Comparison of ENCODE assay signal across 13 mouse cellular contexts in genomic region chr12:44993391-44993790, GRCm38 (mm10).
DNase-seq lines count a peak whose midpoint lies in the region; ATAC-seq lines count a peak whose summit lies in the region.
"Had no signal": no experiment of that assay in that cellular context is flagged by ENCODE, and none has a peak within 500 bp of the region (broad histone marks: within the 10 kb centered on the region; RNA-seq: fewer than 3 reads in every experiment).

No protein-coding gene starts in this region.

- DNase-seq in gastrocnemius, adult 8-10 months (ENCODE audit: low spot score in 2 of 2): peak; percentile 3 to 9
- DNase-seq in gastrocnemius, postnatal 36 days: no peak
- peak; percentile 84 for DNase-seq in brain, adult 2 months (ENCODE audit: low read depth, low spot score)
- DNase-seq in layer of hippocampus, adult 11-12 months (ENCODE audit: low spot score): peak; percentile 78
- DNase-seq in ovary, adult 18-20 months (ENCODE audit: low spot score): no peak
- no peak for DNase-seq in spleen, postnatal 4 days (ENCODE audit: low spot score in 2 of 2)
- DNase-seq: kidney, adult 9 months; liver had no signal

- H3K27ac ChIP-seq in lung, embryonic 16.5 days (ENCODE audit: low read length): no peak overlapping the region
- H3K27ac ChIP-seq: embryonic facial prominence, embryonic 12.5 days; midbrain, embryonic 15.5 days; stomach, embryonic 15.5 days had no signal

- no peaks in the 10 kb centered on the region for H3K9me3 ChIP-seq in lung, embryonic 16.5 days (ENCODE audit: control insufficient read depth, low read length)
- H3K9me3 ChIP-seq: embryonic facial prominence, embryonic 12.5 days; midbrain, embryonic 15.5 days; stomach, embryonic 15.5 days had no signal

- no peak overlapping the region for H3K9ac ChIP-seq in lung, embryonic 16.5 days (ENCODE audit: low read length)
- H3K9ac ChIP-seq: embryonic facial prominence, embryonic 12.5 days; midbrain, embryonic 15.5 days; stomach, embryonic 15.5 days had no signal

- H3K4me1 ChIP-seq in lung, embryonic 16.5 days (replicated peaks; ENCODE audit: control insufficient read depth, insufficient read depth, low read length): peaks cover 2% of the 10 kb centered on the region; the same call in 1 of the 2 replicates
- H3K4me1 ChIP-seq: midbrain, embryonic 15.5 days; stomach, embryonic 15.5 days had no signal

- intact Hi-C loops in gastrocnemius, postnatal 36 days (cut with DNase I): no loop called here

- H3K4me2 ChIP-seq in lung, embryonic 16.5 days (ENCODE audit: low read depth, low read length): no peak overlapping the region
- H3K4me2 ChIP-seq: embryonic facial prominence, embryonic 12.5 days; midbrain, embryonic 15.5 days; stomach, embryonic 15.5 days had no signal

- no peaks in the 10 kb centered on the region for H3K36me3 ChIP-seq in lung, embryonic 16.5 days (ENCODE audit: control insufficient read depth, insufficient read depth, low read length)
- H3K36me3 ChIP-seq: embryonic facial prominence, embryonic 12.5 days; midbrain, embryonic 15.5 days; stomach, embryonic 15.5 days had no signal

- H3K4me3 ChIP-seq in lung, embryonic 16.5 days (ENCODE audit: low read length): no peak overlapping the region
- H3K4me3 ChIP-seq: embryonic facial prominence, embryonic 12.5 days; midbrain, embryonic 15.5 days; stomach, embryonic 15.5 days had no signal

- no peaks in the 10 kb centered on the region for H3K27me3 ChIP-seq in lung, embryonic 16.5 days (ENCODE audit: control insufficient read depth, insufficient read depth, low read depth, low read length)
- H3K27me3 ChIP-seq: embryonic facial prominence, embryonic 12.5 days; midbrain, embryonic 15.5 days; stomach, embryonic 15.5 days had no signal

- WGBS in lung, embryonic 16.5 days: 56% methylated on average over 3 of the region's 3 CpGs

- peak; percentile 92 for ATAC-seq in lung, embryonic 16.5 days (ENCODE audit: low read depth)
- no peak for ATAC-seq in erythroblast, adult 5-6 weeks (replicated peaks; ENCODE audit: low FRiP score, poor library complexity, severe bottlenecking)
- ATAC-seq: midbrain, embryonic 15.5 days had no signal

Comparison
In these comparisons a context has a peak if more than half of its experiments do, and no peak if none do; other contexts are left out.
1. DNase-seq: peak in gastrocnemius, adult 8-10 months (2 of 2), brain, adult 2 months (single experiment) and layer of hippocampus, adult 11-12 months (single experiment); none in gastrocnemius, postnatal 36 days (0 of 2), ovary, adult 18-20 months (single experiment) and spleen, postnatal 4 days (0 of 2).